Mouse (Mus musculus): ENCODE measurements around the gene A1bg. TPM values are rescaled to one million over a fixed set of nuclear protein-coding genes. Genes with fewer than 3 reads are reported as not detected.

A1bg gene
- polyA plus RNA-seq (2012; rRNA removed), result not detected in 2 replicates

GRCm38 (mm10) chr15:60922912-60923311, at the start of gene A1bg:
TSS of gene A1bg (minus strand) at chr15:60923012.

DNA sequence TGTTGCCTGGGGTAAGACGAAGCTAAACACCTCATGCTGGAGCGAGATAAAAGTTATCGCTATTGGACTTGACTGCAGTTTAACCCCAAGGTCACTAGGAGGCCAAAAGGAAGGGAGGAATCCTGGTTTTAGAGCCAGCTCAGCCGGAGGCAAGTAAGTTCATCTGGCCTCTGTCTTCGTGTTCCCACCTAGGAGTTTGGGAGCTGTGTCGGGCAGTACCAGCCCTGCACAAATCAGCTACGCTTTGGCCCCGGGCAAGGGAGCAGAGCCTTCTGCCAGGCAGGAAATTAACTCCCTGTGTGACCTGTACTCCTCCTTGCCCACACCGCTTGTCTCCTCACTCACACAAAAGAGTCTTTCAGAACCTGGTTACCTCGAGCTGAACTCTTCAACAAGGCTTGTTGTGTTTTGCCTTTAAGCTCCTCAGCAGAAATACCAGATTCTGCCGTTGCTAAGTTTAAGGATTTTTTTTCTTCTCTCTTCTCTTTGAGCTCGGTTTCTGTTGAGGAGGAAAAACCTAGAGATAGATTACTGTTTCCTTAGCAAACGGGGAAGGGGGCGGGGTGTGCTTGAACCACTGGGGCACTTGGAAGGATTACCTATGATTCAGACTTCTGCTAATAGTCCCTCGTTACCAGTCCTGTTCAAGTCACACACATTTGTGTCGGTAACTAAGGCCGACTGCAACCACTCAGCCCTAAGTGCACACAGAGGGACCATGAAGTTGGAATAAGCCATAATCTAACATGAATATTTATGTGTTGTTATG, 69.4 kb downstream of the A1bg start, which contains the start of gene Fam84b:
Gene Fam84b, minus strand, starts transcription at position 548 of the 769 bp plus-strand sequence.

Other genes with a start within 250 kb of the A1bg start
- 1.6 and 2.0 TPM in 2 replicates for gene Fam84b, start 69.2 kb downstream of the A1bg start, polyA plus RNA-seq (2012; rRNA removed)

Measured in liver, embryonic 14 days (tissue).